Comparison of ENCODE assay signal across 26 mouse cellular contexts in genomic region chr3:20027788-20028187, GRCm38 (mm10). TPM values are rescaled to one million over a fixed set of nuclear protein-coding genes. Genes with fewer than 3 reads are reported as not detected.
DNase-seq lines count a peak whose midpoint lies in the region; ATAC-seq and TF ChIP-seq lines count a peak whose summit lies in the region.
"Had no signal": no experiment of that assay in that cellular context is flagged by ENCODE, and none has a peak within 500 bp of the region (broad histone marks: within the 10 kb centered on the region; RNA-seq: fewer than 3 reads in every experiment).

No protein-coding gene starts in this region.

- H3K79me2 ChIP-seq in MEL (ENCODE audit: control insufficient read depth, insufficient read depth, low read length, poor library complexity) = peaks cover 2% of the 10 kb centered on the region; the same call in 1 of the 2 replicates
- peaks cover 70% of the 10 kb centered on the region for H3K79me2 ChIP-seq in macrophage (ENCODE audit: inconsistent target)

- TF ChIP-seq EP300 in liver, postnatal 0 days (IDR thresholded peaks at IDR 0.05; ENCODE audit: low read depth) = no peak
- TF ChIP-seq EP300 in MEL (IDR thresholded peaks at IDR 0.05; ENCODE audit: low read depth in 1 of 2, low read length in 2 of 2) = no peak

- no peak overlapping the region for H3K27ac ChIP-seq in hindbrain, embryonic 15.5 days (replicated peaks)
- no peak overlapping the region for H3K27ac ChIP-seq in hindbrain, embryonic 13.5 days
- H3K27ac ChIP-seq in liver, postnatal 0 days (ENCODE audit: low read depth) = peak overlapping the region; percentile 55
- no peak overlapping the region for H3K27ac ChIP-seq in liver, embryonic 12.5 days
- H3K27ac ChIP-seq in MEL (ENCODE audit: control insufficient read depth, low read depth, low read length) (peak overlapping the region; percentile 48), macrophage (peak overlapping the region; percentile 98)
- H3K27ac ChIP-seq: forebrain, embryonic 12.5 days; hindbrain, embryonic 14.5 days; limb, embryonic 12.5 days; stomach, postnatal 0 days had no signal

- ATAC-seq in hindbrain, embryonic 15.5 days (ENCODE audit: low FRiP score, low read depth) = peak; percentile 69; the same call in 1 of the 2 replicates
- no peak for ATAC-seq in hindbrain, embryonic 13.5 days (ENCODE audit: low FRiP score)
- no peak for ATAC-seq in liver, postnatal 0 days
- ATAC-seq in liver, embryonic 12.5 days = no peak

- 79% methylated on average over 5 of the region's 5 CpGs for WGBS in hindbrain, embryonic 15.5 days
- WGBS in hindbrain, embryonic 13.5 days = 87% methylated on average over 5 of the region's 5 CpGs
- WGBS in liver, postnatal 0 days (ENCODE audit: insufficient replicate concordance) = 81% methylated on average over 5 of the region's 5 CpGs
- 77% methylated on average over 5 of the region's 5 CpGs for WGBS in liver, embryonic 12.5 days (ENCODE audit: insufficient replicate concordance)
- 66% methylated on average over 5 of the region's 5 CpGs for WGBS in macrophage (ENCODE audit: missing documents)

- no peak for TF ChIP-seq CTCF in liver, postnatal 0 days (IDR thresholded peaks at IDR 0.05; ENCODE audit: low read depth)
- TF ChIP-seq CTCF in MEL (IDR thresholded peaks at IDR 0.05 in 2 of 3, conservative IDR thresholded peaks at IDR 0.05 in 1 of 3; ENCODE audit: control insufficient read depth in 1 of 3, insufficient read depth in 1 of 3, low read depth in 2 of 3, low read length in 3 of 3, poor library complexity in 1 of 3, severe bottlenecking in 1 of 3) = no peak

- no peak for TF ChIP-seq POLR2A in MEL (IDR thresholded peaks at IDR 0.05; ENCODE audit: control insufficient read depth in 1 of 2, insufficient read depth in 1 of 2, low read depth in 1 of 2, low read length in 2 of 2, poor library complexity in 1 of 2)

- H3K36me3 ChIP-seq in hindbrain, embryonic 15.5 days = peaks cover 32% of the 10 kb centered on the region
- peaks cover 49% of the 10 kb centered on the region for H3K36me3 ChIP-seq in hindbrain, embryonic 13.5 days
- H3K36me3 ChIP-seq in liver, postnatal 0 days (replicated peaks; ENCODE audit: insufficient read depth, low read length) = peaks cover 33% of the 10 kb centered on the region
- peaks cover 63% of the 10 kb centered on the region for H3K36me3 ChIP-seq in liver, embryonic 12.5 days
- H3K36me3 ChIP-seq in MEL (ENCODE audit: control insufficient read depth in 1 of 2, insufficient read depth in 2 of 2, low read length in 2 of 2) = peaks cover 24 to 43% of the 10 kb centered on the region in 2 experiments
- peaks cover 27% of the 10 kb centered on the region for H3K36me3 ChIP-seq in macrophage (ENCODE audit: inconsistent target)

- no peak overlapping the region for H3K4me2 ChIP-seq in hindbrain, embryonic 15.5 days
- no peak overlapping the region for H3K4me2 ChIP-seq in hindbrain, embryonic 13.5 days
- no peak overlapping the region for H3K4me2 ChIP-seq in liver, postnatal 0 days (ENCODE audit: low read depth, low read length)
- no peak overlapping the region for H3K4me2 ChIP-seq in liver, embryonic 12.5 days
- H3K4me2 ChIP-seq: forebrain, embryonic 12.5 days; heart, embryonic 11.5 days; hindbrain, embryonic 14.5 days; limb, embryonic 12.5 days; liver, embryonic 13.5 days had no signal

- no peaks in the 10 kb centered on the region for H3K27me3 ChIP-seq in hindbrain, embryonic 15.5 days
- H3K27me3 ChIP-seq in hindbrain, embryonic 13.5 days = no peaks in the 10 kb centered on the region
- H3K27me3 ChIP-seq in liver, postnatal 0 days (ENCODE audit: insufficient read depth, low read length) = no peaks in the 10 kb centered on the region
- H3K27me3 ChIP-seq in liver, embryonic 12.5 days (replicated peaks) = no peaks in the 10 kb centered on the region
- no peaks in the 10 kb centered on the region for H3K27me3 ChIP-seq in MEL (ENCODE audit: control insufficient read depth in 1 of 2, insufficient read depth in 2 of 2, low read length in 2 of 2)
- H3K27me3 ChIP-seq: forebrain, embryonic 12.5 days; limb, embryonic 12.5 days; liver, embryonic 13.5 days had no signal

- no peak overlapping the region for H3K9ac ChIP-seq in hindbrain, embryonic 15.5 days
- H3K9ac ChIP-seq in hindbrain, embryonic 13.5 days = no peak overlapping the region
- H3K9ac ChIP-seq in liver, postnatal 0 days (replicated peaks) = no peak overlapping the region
- no peak overlapping the region for H3K9ac ChIP-seq in liver, embryonic 12.5 days
- H3K9ac ChIP-seq in MEL (ENCODE audit: control insufficient read depth, low read depth, low read length, poor library complexity, severe bottlenecking) = no peak overlapping the region
- H3K9ac ChIP-seq: forebrain, embryonic 12.5 days; hindbrain, embryonic 14.5 days; limb, embryonic 12.5 days; liver, embryonic 13.5 days had no signal

- no peak for DNase-seq in liver, postnatal 0 days
- no peak for DNase-seq in MEL (ENCODE audit: low read depth, low spot score)
- DNase-seq in kidney, postnatal 25 days = no peak
- DNase-seq in testis, postnatal 14 days (ENCODE audit: low spot score) = no peak
- DNase-seq: adrenal gland, adult 8-10 months; cerebellum, adult 11-12 months; cerebellum, postnatal 10 days; gastrocnemius, postnatal 36 days; heart, postnatal 36 days; kidney, adult 2 months; liver, embryonic 13.5 days; midbrain, embryonic 14.5 days; retina, postnatal 1 day; right cerebral cortex, postnatal 14 days; thymus, adult 2 months; thymus, postnatal 36 days had no signal

- H3K4me1 ChIP-seq in hindbrain, embryonic 15.5 days (replicated peaks) = no peaks in the 10 kb centered on the region
- no peaks in the 10 kb centered on the region for H3K4me1 ChIP-seq in hindbrain, embryonic 13.5 days (replicated peaks)
- H3K4me1 ChIP-seq in liver, postnatal 0 days (ENCODE audit: insufficient read depth) = 0 out of 2 replicates have a peak, but pooled peaks cover 2% of the 10 kb centered on the region
- no peaks in the 10 kb centered on the region for H3K4me1 ChIP-seq in liver, embryonic 12.5 days
- peaks cover 21 to 33% of the 10 kb centered on the region in 2 experiments for H3K4me1 ChIP-seq in MEL (ENCODE audit: control insufficient read depth in 1 of 2, insufficient read depth in 2 of 2, low read length in 2 of 2)
- H3K4me1 ChIP-seq: forebrain, embryonic 12.5 days; limb, embryonic 12.5 days; liver, embryonic 13.5 days had no signal

- no peak overlapping the region for H3K4me3 ChIP-seq in hindbrain, embryonic 15.5 days
- H3K4me3 ChIP-seq in hindbrain, embryonic 13.5 days = no peak overlapping the region
- H3K4me3 ChIP-seq in liver, postnatal 0 days (ENCODE audit: low read depth, low read length) = no peak overlapping the region
- no peak overlapping the region for H3K4me3 ChIP-seq in liver, embryonic 12.5 days
- H3K4me3 ChIP-seq in MEL (ENCODE audit: control insufficient read depth in 1 of 2, insufficient read depth in 1 of 2, low read depth in 2 of 2, low read length in 2 of 2) = no peak overlapping the region
- no peak overlapping the region for H3K4me3 ChIP-seq in macrophage (ENCODE audit: inconsistent target)
- H3K4me3 ChIP-seq: erythroblast, embryonic 14.5 days; forebrain, embryonic 12.5 days; limb, embryonic 12.5 days; liver, embryonic 13.5 days had no signal

- H3K9me3 ChIP-seq in hindbrain, embryonic 15.5 days = no peaks in the 10 kb centered on the region
- H3K9me3 ChIP-seq in hindbrain, embryonic 13.5 days = no peaks in the 10 kb centered on the region
- no peaks in the 10 kb centered on the region for H3K9me3 ChIP-seq in liver, postnatal 0 days (ENCODE audit: low read length)
- no peaks in the 10 kb centered on the region for H3K9me3 ChIP-seq in liver, embryonic 12.5 days (replicated peaks)
- no peaks in the 10 kb centered on the region for H3K9me3 ChIP-seq in MEL (replicated peaks; ENCODE audit: insufficient read depth, low read length)
- H3K9me3 ChIP-seq: forebrain, embryonic 12.5 days; limb, embryonic 12.5 days; liver, embryonic 13.5 days had no signal

- TF ChIP-seq RAD21 in MEL (IDR thresholded peaks at IDR 0.05; ENCODE audit: low read depth, low read length) = no peak

TF ChIP-seq in MEL, 35 proteins besides CTCF, POLR2A, EP300 and RAD21:
- no peak for TF ChIP-seq E2F4 (IDR thresholded peaks at IDR 0.05; ENCODE audit: borderline replicate concordance, low read depth, low read length)
- no peak for TF ChIP-seq UBTF (IDR thresholded peaks at IDR 0.05; ENCODE audit: borderline replicate concordance, insufficient read depth, low read depth, low read length)
- 0 out of 2 replicates have a peak, but pooled peaks have one; percentile 6 for TF ChIP-seq SIN3A (IDR thresholded peaks at IDR 0.05; ENCODE audit: low read length)
- TF ChIP-seq GABPA (IDR thresholded peaks at IDR 0.05; ENCODE audit: low read depth, low read length) = no peak

RNA-seq across cellular contexts. Expression of gene Hps3, which starts 7.3 kb away (rescaled TPM):
- 12.9 and 13.7 TPM in 2 replicates for polyA plus RNA-seq in hindbrain, embryonic 15.5 days (2015; fragmentation: Nextera tagmentation; extraction: Ambion mirVana)
- polyA plus RNA-seq in hindbrain, embryonic 13.5 days (2015; fragmentation: Nextera tagmentation; extraction: Ambion mirVana) = 13.3 and 13.8 TPM in 2 replicates
- polyA plus RNA-seq in liver, postnatal 0 days (2015; fragmentation: Nextera tagmentation; extraction: Ambion mirVana) = 5.1 and 5.4 TPM in 2 replicates
- 9.0 and 9.1 TPM in 2 replicates for polyA plus RNA-seq in liver, embryonic 12.5 days (2016; fragmentation: Nextera tagmentation; extraction: Ambion mirVana)
- total RNA-seq in MEL (2012; rRNA removed) = 7.0 and 9.2 TPM in 2 replicates
- polyA plus RNA-seq in MEL (2012; ENCODE audit: insufficient read depth in 1 of 2, insufficient read length in 2 of 2, low read depth in 1 of 2, low replicate concordance in 2 of 2, missing spikeins in 1 of 2) (10 to 100 TPM in 1 of 2 experiments, not detected in 1; 10.5 TPM), macrophage (2018) (15.6 to 41.0 TPM (median 30.1 TPM) in 3 replicates)
- 100 to 1,000 TPM in 20 of 26 experiments, 10 to 100 TPM in 6; 51.1 to 291 (median 164) TPM for total RNA-seq in macrophage (2018; cell fraction: chromatin; rRNA removed)
- total RNA-seq in macrophage (2018; cell fraction: cytosol; rRNA removed) = 10 to 100 TPM; 13.1 to 40.5 (median 26.5) TPM
- 100 to 1,000 TPM in 16 of 26 experiments, 10 to 100 TPM in 10; 35.9 to 241 (median 135) TPM for total RNA-seq in macrophage (2018; cell fraction: nucleus; rRNA removed)

RNA-seq across cellular contexts. Expression of gene Hltf, which starts 29.8 kb away (rescaled TPM):
- 12.5 and 15.3 TPM in 2 replicates for polyA plus RNA-seq in hindbrain, embryonic 15.5 days (2015; fragmentation: Nextera tagmentation; extraction: Ambion mirVana)
- polyA plus RNA-seq in hindbrain, embryonic 13.5 days (2015; fragmentation: Nextera tagmentation; extraction: Ambion mirVana) = 20.1 and 21.6 TPM in 2 replicates
- polyA plus RNA-seq in liver, postnatal 0 days (2015; fragmentation: Nextera tagmentation; extraction: Ambion mirVana) = 6.4 and 8.2 TPM in 2 replicates
- 13.2 and 13.3 TPM in 2 replicates for polyA plus RNA-seq in liver, embryonic 12.5 days (2016; fragmentation: Nextera tagmentation; extraction: Ambion mirVana)
- total RNA-seq in MEL (2012; rRNA removed) = 10.0 and 10.7 TPM in 2 replicates
- polyA plus RNA-seq in MEL (2012; ENCODE audit: insufficient read depth in 1 of 2, insufficient read length in 2 of 2, low read depth in 1 of 2, low replicate concordance in 2 of 2, missing spikeins in 1 of 2) (1 to 10 TPM in 1 of 2 experiments, not detected in 1; 9.8 TPM), macrophage (2018) (18.0 to 23.6 TPM (median 23.3 TPM) in 3 replicates)
- 10 to 100 TPM; 13.0 to 96.9 (median 64.8) TPM for total RNA-seq in macrophage (2018; cell fraction: chromatin; rRNA removed)
- 10 to 100 TPM; 13.2 to 28.1 (median 23.1) TPM for total RNA-seq in macrophage (2018; cell fraction: cytosol; rRNA removed)
- 10 to 100 TPM; 14.9 to 68.2 (median 42.6) TPM for total RNA-seq in macrophage (2018; cell fraction: nucleus; rRNA removed)

Comparison
In these comparisons a context has a peak if more than half of its experiments do, and no peak if none do; other contexts are left out.
1. H3K27ac ChIP-seq: peak in liver, postnatal 0 days (single experiment), MEL (single experiment) and macrophage (single experiment); none in hindbrain, embryonic 15.5 days (single experiment), hindbrain, embryonic 13.5 days (single experiment) and liver, embryonic 12.5 days (single experiment).